ENCODE assay signal across 8 mouse cellular contexts in genomic region chr16:17732841-17733340, GRCm38 (mm10). TPM values are rescaled to one million over a fixed set of nuclear protein-coding genes. Genes with fewer than 3 reads are reported as not detected.
DNase-seq lines count a peak whose midpoint lies in the region; ATAC-seq lines count a peak whose summit lies in the region.

Gene Med15, minus strand, starts transcription at chr16:17732891.

- H3K4me3 ChIP-seq in neural tube, embryonic 11.5 days (ENCODE audit: low read depth, low read length): no peak within 1 kb of the TSS
- no peak within 1 kb of the TSS for H3K4me3 ChIP-seq in midbrain, embryonic 14.5 days (replicated peaks; ENCODE audit: low read depth, low read length)

- DNase-seq in neural tube, embryonic 11.5 days (ENCODE audit: low spot score): no peak
- no peak for DNase-seq in neural tube, embryonic 10.5 days (ENCODE audit: extremely low spot score, low spot score)
- peak; percentile 34 for DNase-seq in embryo, embryonic 11 days
- no peak for DNase-seq in heart, adult 8-10 months (ENCODE audit: low spot score)
- DNase-seq in layer of hippocampus, postnatal 25 days (ENCODE audit: extremely low spot score in 1 of 2, low spot score in 1 of 2): no peak
- DNase-seq in midbrain, embryonic 14.5 days: no peak
- no peak for DNase-seq in cerebellum, adult 11-12 months
- no peak for DNase-seq in frontal cortex, postnatal 25 days (ENCODE audit: low spot score in 2 of 2)

- no peaks in the 10 kb centered on the region for H3K27me3 ChIP-seq in neural tube, embryonic 11.5 days (ENCODE audit: control insufficient read depth, insufficient read depth, low read length)
- H3K27me3 ChIP-seq in midbrain, embryonic 14.5 days (ENCODE audit: control insufficient read depth, insufficient read depth, low read length): no peaks in the 10 kb centered on the region

- 38% methylated on average over 3 of the region's 3 CpGs for WGBS in neural tube, embryonic 11.5 days
- 66% methylated on average over 3 of the region's 3 CpGs for WGBS in midbrain, embryonic 14.5 days

- no peak within 1 kb of the TSS for H3K27ac ChIP-seq in neural tube, embryonic 11.5 days (ENCODE audit: low read depth, low read length)
- no peak within 1 kb of the TSS for H3K27ac ChIP-seq in midbrain, embryonic 14.5 days (replicated peaks; ENCODE audit: low read depth, low read length)

- no peak within 1 kb of the TSS for H3K4me2 ChIP-seq in neural tube, embryonic 11.5 days (ENCODE audit: low read depth)
- H3K4me2 ChIP-seq in midbrain, embryonic 14.5 days (ENCODE audit: low read length): no peak within 1 kb of the TSS

- H3K9me3 ChIP-seq in neural tube, embryonic 11.5 days (ENCODE audit: control insufficient read depth, low read length): no peaks in the 10 kb centered on the region
- H3K9me3 ChIP-seq in midbrain, embryonic 14.5 days (ENCODE audit: control insufficient read depth, low read length): no peaks in the 10 kb centered on the region

- H3K4me1 ChIP-seq in neural tube, embryonic 11.5 days (ENCODE audit: control insufficient read depth, insufficient read depth, low read length): no peaks in the 10 kb centered on the region
- H3K4me1 ChIP-seq in midbrain, embryonic 14.5 days (ENCODE audit: control insufficient read depth, insufficient read depth, low read length): no peaks in the 10 kb centered on the region

- no peak for ATAC-seq in neural tube, embryonic 11.5 days (ENCODE audit: insufficient read depth, low FRiP score, low TSS enrichment)
- ATAC-seq in midbrain, embryonic 14.5 days (ENCODE audit: low FRiP score, low TSS enrichment): no peak

- no peak within 1 kb of the TSS for H3K9ac ChIP-seq in neural tube, embryonic 11.5 days (ENCODE audit: low read length)
- H3K9ac ChIP-seq in midbrain, embryonic 14.5 days (replicated peaks; ENCODE audit: low read length): no peak within 1 kb of the TSS

- no peaks in the 10 kb centered on the region for H3K36me3 ChIP-seq in neural tube, embryonic 11.5 days (ENCODE audit: control insufficient read depth, insufficient read depth, low read length)
- H3K36me3 ChIP-seq in midbrain, embryonic 14.5 days (ENCODE audit: control insufficient read depth, insufficient read depth, low read length): no peaks in the 10 kb centered on the region

RNA-seq across cellular contexts. Expression of gene Med15, which starts in this region (rescaled TPM):
- 40.2 and 40.4 TPM in 2 replicates for polyA plus RNA-seq in neural tube, embryonic 11.5 days (2014; fragmentation: Nextera tagmentation; extraction: Ambion mirVana)
- 10 to 100 TPM; 22.3 to 27.2 (median 23.0) TPM for total RNA-seq in heart, adult 8-10 months (2022)
- 10 to 100 TPM; 62.7 to 82.2 TPM for total RNA-seq in layer of hippocampus, postnatal 25 days (2021)
- polyA plus RNA-seq in midbrain, embryonic 14.5 days (2014; fragmentation: Nextera tagmentation; extraction: Ambion mirVana): 37.2 and 39.8 TPM in 2 replicates
